14 mouse cellular contexts compared by ENCODE assay signal in genomic region chr17:26501826-26502225, GRCm38 (mm10). TPM values are rescaled to one million over a fixed set of nuclear protein-coding genes. Genes with fewer than 3 reads are reported as not detected.
DNase-seq lines count a peak whose midpoint lies in the region; ATAC-seq lines count a peak whose summit lies in the region.
"Had no signal": no experiment of that assay in that cellular context is flagged by ENCODE, and none has a peak within 500 bp of the region (broad histone marks: within the 10 kb centered on the region; RNA-seq: fewer than 3 reads in every experiment).

No protein-coding gene starts in this region.

- no peak for DNase-seq in hindbrain, embryonic 10.5 days (ENCODE audit: low spot score)
- DNase-seq in B cell, adult 2 months, result peak; percentile 6 to 13
- DNase-seq in CD4-positive helper T cell, adult 2 months (ENCODE audit: low read depth, low spot score), result peak; percentile 19
- peak; percentile 74 for DNase-seq in midbrain, embryonic 11.5 days (ENCODE audit: low spot score, missing footprints)
- no peak for DNase-seq in adrenal gland, postnatal 10 days
- no peak for DNase-seq in adipocyte (ENCODE audit: low spot score)
- DNase-seq: adrenal gland, postnatal 14 days; heart, postnatal 14 days; kidney, adult 18-20 months; left cerebral cortex, postnatal 4 days; right cerebral cortex, postnatal 14 days had no signal

- no peaks in the 10 kb centered on the region for H3K9me3 ChIP-seq in hindbrain, embryonic 10.5 days
- H3K9me3 ChIP-seq in hindbrain, embryonic 16.5 days (ENCODE audit: control insufficient read depth, low read length), result no peaks in the 10 kb centered on the region
- H3K9me3 ChIP-seq in midbrain, embryonic 11.5 days (ENCODE audit: control insufficient read depth, low read length), result no peaks in the 10 kb centered on the region
- H3K9me3 ChIP-seq: embryonic facial prominence, embryonic 12.5 days; stomach, embryonic 15.5 days had no signal

- H3K4me1 ChIP-seq in hindbrain, embryonic 10.5 days (replicated peaks), result peaks cover 57% of the 10 kb centered on the region
- peaks cover 43% of the 10 kb centered on the region for H3K4me1 ChIP-seq in hindbrain, embryonic 16.5 days (ENCODE audit: control insufficient read depth, insufficient read depth, low read depth, low read length)
- H3K4me1 ChIP-seq in midbrain, embryonic 11.5 days (ENCODE audit: control insufficient read depth, insufficient read depth, low read length), result peaks cover 39% of the 10 kb centered on the region

- H3K4me2 ChIP-seq in hindbrain, embryonic 16.5 days (ENCODE audit: low read length), result no peak overlapping the region
- H3K4me2 ChIP-seq in midbrain, embryonic 11.5 days, result no peak overlapping the region
- H3K4me2 ChIP-seq: stomach, embryonic 15.5 days had no signal

- 79% methylated on average over 5 of the region's 5 CpGs for WGBS in hindbrain, embryonic 10.5 days
- 72% methylated on average over 5 of the region's 5 CpGs for WGBS in hindbrain, embryonic 16.5 days
- WGBS in midbrain, embryonic 11.5 days, result 87% methylated on average over 5 of the region's 5 CpGs

- no peak overlapping the region for H3K4me3 ChIP-seq in hindbrain, embryonic 10.5 days
- no peak overlapping the region for H3K4me3 ChIP-seq in hindbrain, embryonic 16.5 days (ENCODE audit: low read length)
- H3K4me3 ChIP-seq in midbrain, embryonic 11.5 days (ENCODE audit: low read depth, low read length), result no peak overlapping the region
- H3K4me3 ChIP-seq: embryonic facial prominence, embryonic 12.5 days; stomach, embryonic 15.5 days had no signal

- H3K27ac ChIP-seq in hindbrain, embryonic 10.5 days, result peak overlapping the region; percentile 95
- no peak overlapping the region for H3K27ac ChIP-seq in hindbrain, embryonic 16.5 days (ENCODE audit: low read depth, low read length)
- no peak overlapping the region for H3K27ac ChIP-seq in midbrain, embryonic 11.5 days (ENCODE audit: low read depth, low read length)

- H3K9ac ChIP-seq in hindbrain, embryonic 16.5 days (ENCODE audit: low read depth, low read length), result no peak overlapping the region
- H3K9ac ChIP-seq in midbrain, embryonic 11.5 days (ENCODE audit: low read length), result no peak overlapping the region
- H3K9ac ChIP-seq: embryonic facial prominence, embryonic 12.5 days; stomach, embryonic 15.5 days had no signal

- no peaks in the 10 kb centered on the region for H3K27me3 ChIP-seq in hindbrain, embryonic 10.5 days (ENCODE audit: insufficient read depth, poor library complexity, severe bottlenecking)
- no peaks in the 10 kb centered on the region for H3K27me3 ChIP-seq in hindbrain, embryonic 16.5 days (replicated peaks; ENCODE audit: control insufficient read depth, insufficient read depth, low read length)
- H3K27me3 ChIP-seq in midbrain, embryonic 11.5 days (ENCODE audit: control insufficient read depth, insufficient read depth, low read length), result no peaks in the 10 kb centered on the region
- H3K27me3 ChIP-seq: embryonic facial prominence, embryonic 12.5 days; stomach, embryonic 15.5 days had no signal

- H3K36me3 ChIP-seq in hindbrain, embryonic 10.5 days, result peaks cover 20% of the 10 kb centered on the region
- peaks cover 3% of the 10 kb centered on the region; the same call in 1 of the 2 replicates for H3K36me3 ChIP-seq in hindbrain, embryonic 16.5 days (ENCODE audit: control insufficient read depth, insufficient read depth, low read length)
- H3K36me3 ChIP-seq in midbrain, embryonic 11.5 days (ENCODE audit: control insufficient read depth, insufficient read depth, low read length), result no peaks in the 10 kb centered on the region
- H3K36me3 ChIP-seq: stomach, embryonic 15.5 days had no signal

- ATAC-seq in hindbrain, embryonic 16.5 days, result no peak
- ATAC-seq in midbrain, embryonic 11.5 days (ENCODE audit: low FRiP score), result no peak

RNA-seq across cellular contexts. Expression of gene Ergic1, which starts 59.5 kb away (rescaled TPM):
- 97.7 and 103 TPM in 2 replicates for polyA plus RNA-seq in hindbrain, embryonic 10.5 days (2016; fragmentation: Nextera tagmentation; extraction: Ambion mirVana)
- polyA plus RNA-seq in hindbrain, embryonic 16.5 days (2015; fragmentation: Nextera tagmentation; extraction: Ambion mirVana), result 97.0 and 106 TPM in 2 replicates
- polyA plus RNA-seq in midbrain, embryonic 11.5 days (2014; fragmentation: Nextera tagmentation; extraction: Ambion mirVana), result 129 and 130 TPM in 2 replicates
- total RNA-seq in adrenal gland, postnatal 10 days (2021), result 100 to 1,000 TPM; 137 to 143 TPM

Comparison
In these comparisons a context has a peak if more than half of its experiments do, and no peak if none do; other contexts are left out.
1. DNase-seq: peak in B cell, adult 2 months (2 of 2), CD4-positive helper T cell, adult 2 months (single experiment) and midbrain, embryonic 11.5 days (single experiment); none in hindbrain, embryonic 10.5 days (single experiment), adrenal gland, postnatal 10 days (single experiment) and adipocyte (single experiment).